Mouse (Mus musculus) c-Kit-positive CD71-negative TER-119-negative erythroid progenitor cells, embryonic 14.5 days (primary cell): ENCODE measurements at regions not wholly inside any gene's neighbourhood (a gene's known extent, or its start where the extent isn't known, plus 50 kb on each side); places are given as distances from the start of the nearest gene placed in this dataset.

Source experiments
- DNase-seq: peaks from one replicate; pipeline ENCODE4 v3.0.0-alpha.2; 2013; ENCODE audit warnings: low read depth

DNA sequence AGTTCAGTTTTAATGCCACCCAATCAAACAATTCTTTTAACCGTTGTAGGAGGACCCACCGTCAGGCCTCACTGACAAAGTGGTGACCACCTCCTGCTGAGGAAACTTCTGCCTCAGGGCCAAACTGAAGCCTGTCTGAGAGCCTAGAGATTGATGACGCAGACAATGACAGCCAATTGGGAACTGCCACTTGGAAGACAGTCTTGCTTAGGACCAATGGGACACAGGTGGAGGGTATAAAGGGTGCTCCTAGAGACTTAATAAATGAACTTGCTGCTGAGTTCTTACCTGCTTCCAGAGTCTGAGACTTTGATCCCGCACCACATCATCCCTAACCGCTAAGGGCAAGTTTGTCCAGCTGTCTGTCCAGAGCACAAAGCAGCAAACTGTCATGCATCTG lies 80.0 kb downstream of the Tbx4 start:
- no peak for DNase-seq

DNA sequence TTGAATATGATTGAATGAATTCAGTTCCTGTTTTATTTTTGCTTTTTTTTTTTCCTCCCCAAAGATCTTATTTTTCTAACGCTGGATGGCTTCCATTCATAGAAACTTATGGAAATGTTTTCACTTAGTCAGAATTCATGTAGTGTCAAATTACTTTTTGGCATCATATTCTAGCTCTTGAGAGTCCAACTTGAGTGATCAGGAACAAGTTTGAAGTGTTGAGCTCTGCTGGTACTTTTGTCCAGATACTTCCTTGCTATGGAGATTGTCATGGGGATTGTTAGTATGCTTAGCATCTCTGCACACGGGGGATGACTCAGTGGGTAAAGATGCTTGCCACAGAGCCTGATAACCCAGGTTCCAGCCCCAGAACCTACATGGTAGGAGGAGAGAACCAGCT lies 84.1 kb downstream of the Tbx4 start:
- no peak for DNase-seq

DNA sequence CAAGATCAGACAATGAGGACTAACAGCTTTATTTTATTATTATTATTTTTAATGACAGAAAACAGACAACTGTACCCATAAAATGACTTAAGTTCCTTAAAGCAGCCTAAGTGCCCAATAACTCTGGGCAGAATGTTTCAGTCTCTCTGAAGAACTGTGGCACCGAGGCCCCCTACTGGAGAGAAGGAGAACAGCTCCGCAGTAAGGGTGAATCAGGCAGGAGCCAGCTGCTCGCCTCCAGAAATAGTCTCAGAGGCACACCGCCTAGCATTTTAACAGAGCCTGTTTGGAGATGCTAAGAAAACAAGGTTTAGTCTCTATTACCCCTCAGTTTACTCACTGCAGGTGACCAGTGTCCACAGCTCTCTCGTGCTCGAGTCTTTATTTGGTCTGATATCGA lies 86.2 kb downstream of the Tbx4 start:
- DNase-seq, result peak; percentile 55

DNA sequence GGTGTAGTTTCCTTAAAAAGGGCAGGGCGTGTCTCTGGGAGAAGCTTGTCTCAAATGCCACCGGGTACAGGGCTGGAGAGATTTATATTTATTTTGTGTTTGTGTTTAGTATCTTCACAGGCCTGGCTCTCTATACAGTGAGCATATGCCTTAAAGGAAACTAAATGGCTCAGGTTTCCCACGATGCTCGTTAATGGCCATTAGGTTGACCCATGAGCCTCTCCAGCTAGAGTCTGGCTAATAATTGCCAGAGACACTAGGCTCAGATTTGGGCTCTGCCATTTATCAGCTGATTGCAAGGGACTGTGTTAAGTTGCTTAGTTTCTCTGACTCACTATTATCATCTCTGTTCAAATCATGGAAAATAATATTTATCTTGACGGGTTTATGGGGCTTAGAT lies 87.5 kb downstream of the Tbx4 start:
- no peak for DNase-seq

DNA sequence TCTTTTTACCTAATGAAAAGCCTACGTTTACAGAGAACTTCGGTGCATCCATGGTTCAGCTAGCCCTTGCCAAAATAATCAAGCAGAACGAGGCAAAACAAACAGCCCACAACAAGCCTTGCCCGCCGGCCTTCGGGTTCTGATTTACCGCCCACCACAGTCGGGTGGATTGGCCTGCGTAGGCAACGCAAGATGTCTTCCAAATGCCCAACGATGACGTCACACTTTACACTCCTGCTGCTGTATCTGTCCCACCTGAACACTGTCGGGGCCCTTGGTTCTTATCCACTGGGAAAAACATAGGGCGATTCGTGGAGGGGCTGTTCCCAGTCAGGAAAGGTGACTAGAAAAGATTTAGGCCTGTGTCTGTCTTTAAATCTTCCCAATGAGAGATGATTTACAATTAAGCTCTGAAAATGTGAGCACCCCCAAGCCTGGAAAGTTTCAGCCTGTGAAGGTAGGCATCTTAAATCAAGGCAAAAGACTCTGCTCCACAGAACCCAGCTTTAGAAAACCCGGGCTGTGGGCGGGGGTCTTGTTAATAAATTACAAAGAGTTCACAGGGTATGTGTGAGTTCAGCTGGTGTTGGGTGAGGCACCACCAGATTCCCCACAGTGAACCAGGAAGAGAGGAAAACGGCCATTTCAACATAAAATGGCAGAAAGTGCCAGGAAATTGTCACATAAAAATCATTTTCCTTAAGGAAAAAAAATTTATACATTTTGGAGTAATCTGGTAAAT lies 90.6 kb downstream of the Tbx4 start:
- DNase-seq, result no peak

DNA sequence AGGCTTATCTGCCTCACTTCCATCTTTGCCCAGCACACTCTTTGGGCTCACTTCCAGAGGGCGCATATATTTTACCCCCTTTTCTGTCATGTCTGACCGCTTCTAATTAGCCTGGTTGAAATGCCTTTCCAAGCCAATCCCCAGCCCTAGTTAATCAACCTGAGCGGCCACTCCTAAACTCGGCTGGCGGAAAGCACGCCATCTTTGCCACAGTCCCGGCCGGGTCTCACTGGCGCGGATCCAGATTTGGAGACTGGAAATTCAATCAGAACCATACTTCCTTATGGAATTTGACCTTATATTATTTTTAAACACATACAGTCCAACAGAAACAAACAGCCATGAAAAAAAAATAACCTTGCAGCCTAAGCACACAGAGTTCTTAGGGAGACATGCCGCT lies 94.2 kb downstream of the Tbx4 start:
- no peak for DNase-seq

DNA sequence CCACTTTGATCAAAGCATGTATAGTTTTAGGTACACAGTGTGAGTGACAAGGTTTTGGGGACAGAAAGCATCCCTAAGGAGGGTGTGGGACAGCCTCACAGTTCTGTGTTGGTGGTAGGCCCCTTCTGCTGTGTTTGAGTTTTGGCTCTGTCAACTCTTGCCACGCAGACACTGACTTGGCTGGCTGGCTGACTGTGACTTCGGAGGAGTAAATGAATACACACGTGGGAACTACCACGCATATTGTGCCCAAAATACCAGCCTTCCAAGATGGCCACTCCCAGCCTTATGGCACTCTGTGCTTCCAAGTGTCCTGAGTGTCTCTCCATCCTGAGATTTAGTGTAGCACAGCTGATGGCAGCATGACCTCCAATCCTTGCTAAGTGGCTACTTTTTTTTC lies 95.3 kb downstream of the Tbx4 start:
- DNase-seq, result no peak

DNA sequence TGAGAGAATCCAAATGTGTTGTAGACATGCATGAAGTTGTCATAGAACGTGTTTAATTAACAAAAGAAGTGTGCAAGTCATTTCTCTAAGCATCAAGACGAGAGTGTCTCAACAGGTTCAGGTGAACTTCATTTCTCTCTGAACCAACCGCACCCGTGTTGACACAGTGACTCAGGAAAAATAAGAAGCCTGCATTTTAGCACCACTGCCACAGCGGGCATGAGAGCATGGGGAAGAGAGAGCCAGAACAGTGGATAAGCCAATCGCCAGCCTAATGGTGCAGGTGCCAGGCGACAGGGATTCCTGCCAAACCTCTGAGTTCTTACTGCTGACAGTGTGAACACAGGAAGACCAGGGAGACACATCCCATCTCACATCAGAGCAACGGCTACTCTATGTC lies 100.1 kb downstream of the Tbx4 start:
- DNase-seq, result no peak

DNA sequence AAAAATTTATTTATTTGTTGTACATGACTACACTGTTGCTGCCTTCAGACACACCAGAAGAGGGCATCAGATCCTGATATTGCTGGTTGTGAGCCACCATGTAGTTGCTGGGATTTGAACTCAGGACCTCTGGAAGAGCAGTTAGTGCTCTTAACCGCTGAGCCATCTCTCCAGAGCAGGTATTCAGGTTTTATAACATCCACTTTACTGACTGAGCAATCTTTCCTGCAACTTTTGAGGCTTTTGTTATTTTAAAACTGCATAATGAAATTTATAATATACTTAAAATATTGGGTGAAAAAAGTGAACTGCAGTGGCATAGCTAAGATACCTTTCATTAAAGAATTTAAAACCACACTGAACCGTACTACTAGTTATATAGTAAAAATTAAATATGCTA lies 101.0 kb downstream of the Tbx4 start:
- DNase-seq, result no peak

DNA sequence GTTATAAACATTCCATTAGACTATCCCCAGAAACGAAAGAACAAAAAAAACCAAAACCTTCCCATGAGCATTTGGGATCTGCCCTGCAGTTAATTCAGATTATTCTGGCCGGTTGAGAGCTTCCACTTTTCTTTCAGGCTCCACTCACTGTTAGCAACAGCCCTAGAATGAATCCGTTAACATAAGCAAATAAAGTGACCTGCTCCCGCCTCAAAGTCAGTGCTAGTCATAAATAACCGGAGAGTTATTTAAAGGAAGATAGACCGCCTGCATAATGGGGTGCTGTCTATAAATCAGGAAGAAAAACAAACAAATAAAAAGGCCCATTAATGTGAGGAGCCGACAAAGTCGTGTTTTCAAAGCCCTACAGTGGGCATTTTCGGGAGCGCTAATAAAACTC lies 103.3 kb downstream of the Tbx4 start:
- DNase-seq, result no peak

DNA sequence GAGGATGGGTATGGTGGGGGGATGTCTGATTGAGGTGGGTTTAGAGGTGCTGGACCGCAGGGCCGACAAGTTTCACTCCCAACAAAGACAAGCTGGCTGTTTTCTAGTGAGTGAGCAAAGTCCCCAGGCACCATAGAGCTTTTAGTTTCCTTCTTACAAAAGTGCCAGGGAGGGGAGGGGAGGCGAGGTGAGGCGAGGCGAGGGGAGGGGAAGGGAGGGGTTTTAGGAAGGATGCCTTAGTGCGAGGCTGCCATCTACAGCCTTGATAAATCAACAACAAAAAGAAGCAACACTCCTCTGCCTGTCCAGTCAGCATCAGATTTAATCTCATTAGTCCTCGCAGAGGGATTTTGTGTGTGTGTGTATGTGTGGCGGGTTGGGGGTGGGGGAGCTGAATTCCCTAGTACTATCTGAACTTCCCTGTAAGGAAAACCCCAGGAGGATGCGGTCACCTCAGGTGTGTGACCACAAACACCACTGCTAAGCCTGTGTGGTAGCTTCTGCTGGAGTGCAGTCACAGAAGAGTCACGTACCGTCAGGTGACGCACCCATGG lies 103.8 kb downstream of the Tbx4 start:
- no peak for DNase-seq

DNA sequence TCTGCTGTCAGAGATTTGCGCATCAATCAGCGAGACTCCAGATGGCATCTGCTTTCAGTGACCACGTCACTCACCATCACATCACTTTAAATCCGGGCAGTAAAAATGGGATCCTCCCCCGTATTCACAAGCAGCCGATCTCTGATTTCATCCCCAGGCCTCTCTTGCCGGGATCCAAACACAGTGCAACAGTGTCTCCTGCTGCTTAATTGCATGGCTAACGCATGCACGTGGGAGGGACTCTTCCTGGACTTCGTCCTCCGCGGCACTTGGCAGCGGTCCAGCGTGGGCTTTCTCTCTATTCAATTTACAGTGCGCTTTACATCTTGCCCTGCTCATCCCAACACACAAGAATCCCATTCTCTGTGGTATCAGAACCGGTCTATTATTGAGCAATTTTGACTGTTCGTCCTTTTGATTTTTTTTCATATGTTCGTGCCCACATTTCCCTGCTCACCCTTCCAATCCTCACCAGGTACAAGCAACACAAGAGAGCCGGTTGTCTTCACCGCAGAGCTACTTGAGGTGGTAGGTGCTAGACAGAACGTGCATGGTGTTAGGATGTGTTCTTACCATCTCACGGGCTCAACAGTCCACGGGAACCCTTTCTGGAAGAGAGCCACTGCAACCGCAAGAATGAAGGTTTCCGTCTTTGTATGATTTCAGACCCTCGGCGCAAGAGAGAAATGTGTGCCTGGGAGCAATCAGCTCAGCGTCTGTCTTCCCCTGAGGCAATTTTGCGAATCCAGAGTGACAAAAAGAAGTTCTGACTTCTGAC lies 109.3 kb downstream of the Tbx4 start:
- DNase-seq, result no peak

DNA sequence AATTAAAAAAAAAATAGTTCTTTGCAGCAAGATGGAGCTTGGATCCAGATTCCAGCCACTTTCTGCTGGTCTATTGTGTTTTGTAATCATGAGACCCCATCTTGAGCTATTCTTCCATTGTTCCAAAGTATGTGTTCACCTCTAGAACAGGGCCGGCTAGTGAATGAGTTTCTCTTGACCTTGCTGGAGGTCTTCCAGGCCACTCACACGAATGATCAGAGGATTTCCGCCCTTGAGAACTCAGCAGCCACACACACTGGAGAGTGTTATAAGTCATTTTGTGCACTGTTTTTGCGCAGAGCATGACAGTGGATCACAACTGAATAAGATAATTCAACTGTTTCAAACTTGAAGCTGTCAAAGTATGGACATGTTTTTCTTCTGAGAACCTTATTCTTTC lies 110.5 kb downstream of the Tbx4 start:
- no peak for DNase-seq

DNA sequence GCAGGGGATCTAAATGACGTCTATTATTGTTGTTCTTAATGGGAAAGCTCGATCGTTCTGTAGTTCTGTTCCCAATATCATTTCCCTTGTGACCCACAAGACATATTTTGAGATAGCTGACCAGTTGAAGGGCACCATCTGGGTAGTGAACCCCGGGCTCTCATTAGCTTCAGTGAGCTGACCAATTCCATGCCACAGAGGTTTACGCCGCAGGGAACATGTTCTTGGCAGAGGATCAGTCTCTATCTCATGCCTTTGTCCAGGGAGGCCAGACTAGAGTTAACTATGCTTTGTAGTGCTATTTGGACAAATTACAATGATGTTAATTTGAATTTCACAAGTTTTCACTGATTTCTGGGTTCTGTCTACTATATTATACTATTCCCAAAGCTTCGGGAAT lies 117.1 kb downstream of the Tbx4 start:
- no peak for DNase-seq

DNA sequence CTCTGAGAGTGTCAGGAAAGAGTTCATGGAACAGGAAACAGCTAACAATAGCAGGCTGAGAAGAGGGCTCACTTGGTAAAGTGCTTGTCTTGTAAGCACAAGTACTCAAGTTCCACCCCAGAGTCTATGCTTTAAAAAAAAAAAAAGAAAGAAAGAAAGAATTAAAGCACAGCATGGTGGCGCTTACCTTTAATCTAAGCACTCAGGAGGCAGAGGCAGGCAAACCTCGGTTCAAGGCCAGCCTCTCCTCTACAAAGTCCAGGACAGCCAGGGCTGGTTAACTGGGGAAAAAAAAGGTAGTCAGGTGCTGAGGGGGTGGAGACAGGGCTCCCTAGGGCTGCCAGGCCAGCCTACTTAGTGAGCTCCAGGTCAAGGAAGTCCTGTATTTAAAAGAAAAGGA lies 119.1 kb downstream of the Tbx4 start:
- DNase-seq, result no peak

DNA sequence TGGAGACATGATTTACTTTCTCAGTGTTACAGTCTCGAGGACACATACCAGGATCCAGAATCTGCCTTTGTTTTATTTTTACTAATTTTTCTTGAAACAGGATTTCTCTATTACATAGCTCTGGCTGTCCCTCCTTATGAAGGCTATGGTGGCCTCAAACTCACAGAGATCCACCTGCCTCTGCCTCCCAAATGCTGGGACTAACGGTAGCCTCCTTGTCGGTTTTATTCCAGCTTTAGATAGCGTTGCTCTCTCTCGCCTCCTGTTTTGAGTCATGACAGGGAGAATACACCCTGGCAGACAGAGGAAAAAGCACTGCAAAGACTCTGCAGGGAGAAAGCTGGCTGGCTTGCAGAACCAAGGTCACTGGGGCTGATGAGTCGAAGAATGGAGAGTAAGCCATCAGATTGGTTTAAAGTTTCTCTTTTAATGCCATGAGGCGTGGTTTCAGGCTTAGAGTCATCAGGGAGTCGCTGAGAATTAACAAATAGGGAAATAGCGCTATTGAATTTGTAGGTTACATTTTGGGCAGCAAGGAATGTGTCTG lies 119.8 kb downstream of the Tbx4 start:
- no peak for DNase-seq

DNA sequence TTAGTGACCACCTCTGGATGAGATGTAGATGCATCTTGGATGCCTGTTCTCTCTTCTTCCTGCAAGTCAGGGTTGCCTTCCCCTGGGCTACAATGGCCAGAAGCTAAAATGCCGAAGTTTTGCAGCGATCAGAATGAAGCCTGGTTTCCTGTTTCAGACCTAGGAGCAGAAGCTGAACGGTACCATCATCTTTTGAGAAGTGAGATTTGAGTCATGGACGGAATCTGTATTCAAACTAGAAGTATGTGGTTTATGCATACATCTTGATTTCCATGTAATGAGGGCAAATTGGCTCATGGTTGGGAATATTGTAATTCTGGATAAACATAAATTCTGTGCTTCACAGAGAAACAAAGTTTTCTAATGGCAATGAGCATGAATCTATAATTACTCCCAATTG lies 120.6 kb downstream of the Tbx4 start:
- no peak for DNase-seq
